Mouse (Mus musculus): ENCODE measurements around the gene Atad1.

GRCm38 (mm10) chr19:32778411-32778810 lies 38.8 kb upstream of the Atad1 start:
- TF ChIP-seq CTCF (IDR thresholded peaks at IDR 0.05; ENCODE audit: control insufficient read depth, insufficient read depth, low read length), result no peak
- no peak for TF ChIP-seq POLR2A (IDR thresholded peaks at IDR 0.05; ENCODE audit: borderline replicate concordance, control insufficient read depth, low read depth, low read length)

Data from bone marrow, adult 2 months (tissue).